8 mouse cellular contexts compared by ENCODE assay signal in genomic region chr14:73441951-73442716, GRCm38 (mm10). TPM values are rescaled to one million over a fixed set of nuclear protein-coding genes. Genes with fewer than 3 reads are reported as not detected.
DNase-seq lines count a peak whose midpoint lies in the region; ATAC-seq lines count a peak whose summit lies in the region.

No protein-coding gene starts in this region.

- H3K4me1 ChIP-seq in lung, embryonic 16.5 days (replicated peaks; ENCODE audit: control insufficient read depth, insufficient read depth, low read length), result peaks cover 7% of the 10 kb centered on the region; the same call in 1 of the 2 replicates
- H3K4me1 ChIP-seq in hindbrain, embryonic 11.5 days (replicated peaks; ENCODE audit: control insufficient read depth, insufficient read depth, low read length), result no peaks in the 10 kb centered on the region
- no peaks in the 10 kb centered on the region for H3K4me1 ChIP-seq in neural tube, embryonic 15.5 days

- H3K4me2 ChIP-seq in lung, embryonic 16.5 days (ENCODE audit: low read depth, low read length), result no peak overlapping the region
- no peak overlapping the region for H3K4me2 ChIP-seq in hindbrain, embryonic 11.5 days (replicated peaks; ENCODE audit: low read depth, low read length)
- H3K4me2 ChIP-seq in neural tube, embryonic 15.5 days, result no peak overlapping the region

- H3K36me3 ChIP-seq in lung, embryonic 16.5 days (ENCODE audit: control insufficient read depth, insufficient read depth, low read length), result no peaks in the 10 kb centered on the region
- H3K36me3 ChIP-seq in hindbrain, embryonic 11.5 days (ENCODE audit: control insufficient read depth, insufficient read depth, low read length), result no peaks in the 10 kb centered on the region
- no peaks in the 10 kb centered on the region for H3K36me3 ChIP-seq in neural tube, embryonic 15.5 days

- intact Hi-C loops in heart, postnatal 10 days (cut with DNase I), result no loop called here

- H3K27me3 ChIP-seq in lung, embryonic 16.5 days (ENCODE audit: control insufficient read depth, insufficient read depth, low read depth, low read length), result no peaks in the 10 kb centered on the region
- H3K27me3 ChIP-seq in hindbrain, embryonic 11.5 days (ENCODE audit: control insufficient read depth, insufficient read depth, low read length), result no peaks in the 10 kb centered on the region
- no peaks in the 10 kb centered on the region for H3K27me3 ChIP-seq in neural tube, embryonic 15.5 days (replicated peaks)

- no peak overlapping the region for H3K9ac ChIP-seq in lung, embryonic 16.5 days (ENCODE audit: low read length)
- no peak overlapping the region for H3K9ac ChIP-seq in hindbrain, embryonic 11.5 days (ENCODE audit: low read depth, low read length)
- no peak overlapping the region for H3K9ac ChIP-seq in neural tube, embryonic 15.5 days (replicated peaks)

- H3K4me3 ChIP-seq in lung, embryonic 16.5 days (ENCODE audit: low read length), result no peak overlapping the region
- H3K4me3 ChIP-seq in hindbrain, embryonic 11.5 days (ENCODE audit: low read depth, low read length), result no peak overlapping the region
- no peak overlapping the region for H3K4me3 ChIP-seq in neural tube, embryonic 15.5 days (replicated peaks)

- no peaks in the 10 kb centered on the region for H3K9me3 ChIP-seq in lung, embryonic 16.5 days (ENCODE audit: control insufficient read depth, low read length)
- H3K9me3 ChIP-seq in hindbrain, embryonic 11.5 days (ENCODE audit: control insufficient read depth, low read length), result no peaks in the 10 kb centered on the region
- no peaks in the 10 kb centered on the region for H3K9me3 ChIP-seq in neural tube, embryonic 15.5 days (replicated peaks)

- peak; percentile 72 for DNase-seq in 3134 (ENCODE audit: extremely low read depth, insufficient read length, low spot score)
- peak; percentile 8 for DNase-seq in CD4-positive helper T cell, adult 2 months (ENCODE audit: low read depth, low spot score)
- peak; percentile 31 to 38 for DNase-seq in heart, postnatal 10 days
- no peak for DNase-seq in hindbrain, embryonic 11.5 days (ENCODE audit: low spot score)
- no peak for DNase-seq in left cerebral cortex, adult 18-20 months (ENCODE audit: low spot score in 2 of 2)
- DNase-seq in adrenal gland, postnatal 25 days, result no peak

- ATAC-seq in lung, embryonic 16.5 days (ENCODE audit: low read depth), result peak; percentile 44
- ATAC-seq in hindbrain, embryonic 11.5 days (ENCODE audit: low FRiP score), result no peak
- ATAC-seq in neural tube, embryonic 15.5 days (ENCODE audit: low FRiP score), result no peak

- no peak overlapping the region for H3K27ac ChIP-seq in lung, embryonic 16.5 days (ENCODE audit: low read length)
- H3K27ac ChIP-seq in hindbrain, embryonic 11.5 days (ENCODE audit: low read depth, low read length), result no peak overlapping the region
- no peak overlapping the region for H3K27ac ChIP-seq in neural tube, embryonic 15.5 days (replicated peaks)

- WGBS in lung, embryonic 16.5 days, result 62% methylated on average over 7 of the region's 7 CpGs
- WGBS in hindbrain, embryonic 11.5 days, result 74% methylated on average over 7 of the region's 7 CpGs
- 81% methylated on average over 7 of the region's 7 CpGs for WGBS in neural tube, embryonic 15.5 days

RNA-seq across cellular contexts. Expression of gene Itm2b, which starts 57.0 kb away (rescaled TPM):
- 100 to 1,000 TPM; 625 to 643 TPM for total RNA-seq in heart, postnatal 10 days (2021)
- 1,001 and 1,063 TPM in 2 replicates for polyA plus RNA-seq in lung, embryonic 16.5 days (2015; fragmentation: Nextera tagmentation; extraction: Ambion mirVana)
- polyA plus RNA-seq in hindbrain, embryonic 11.5 days (2014; fragmentation: Nextera tagmentation; extraction: Ambion mirVana), result 379 and 387 TPM in 2 replicates
- 763 and 813 TPM in 2 replicates for polyA plus RNA-seq in neural tube, embryonic 15.5 days (2015; fragmentation: Nextera tagmentation; extraction: Ambion mirVana)
- total RNA-seq in left cerebral cortex, adult 18-20 months (2021), result 100 to 1,000 TPM; 780 to 834 TPM
- 881 and 1,010 TPM in 2 replicates for total RNA-seq in adrenal gland, postnatal 25 days (2021)

Comparison
In these comparisons a context has a peak if more than half of its experiments do, and no peak if none do; other contexts are left out.
1. DNase-seq: peak in 3134 (single experiment), CD4-positive helper T cell, adult 2 months (single experiment) and heart, postnatal 10 days (2 of 2); none in hindbrain, embryonic 11.5 days (single experiment), left cerebral cortex, adult 18-20 months (0 of 2) and adrenal gland, postnatal 25 days (single experiment).